Mouse (Mus musculus) intestine, postnatal 0 days (tissue): ENCODE measurements around the gene Asna1. TPM values are rescaled to one million over a fixed set of nuclear protein-coding genes. Genes with fewer than 3 reads are reported as not detected.

Experiments used
- ATAC-seq: fragments of 200-750 bp; cut with Nextera tagmentation; 2 replicates; pipeline ENCODE4 v1.8.0; 2017; ENCODE audit warnings: mild to moderate bottlenecking, moderate TSS enrichment, moderate library complexity
- H3K27ac ChIP-seq: fragments of 300-500 bp; sonication (generic); 2 replicates; pipeline ENCODE4 v1.5.1; 2014; ENCODE audit warnings: mild to moderate bottlenecking, low read depth, low read length, moderate library complexity
- H3K27me3 ChIP-seq: fragments of 300-500 bp; sonication (generic); replicated peaks from 2 replicates; pipeline ENCODE4 v1.6.1; 2014; ENCODE audit warnings: low read length, mixed read lengths; ENCODE audit not compliant: control insufficient read depth, insufficient read depth
- H3K36me3 ChIP-seq: fragments of 300-500 bp; sonication (generic); 2 replicates; pipeline ENCODE4 v1.6.1; 2014; ENCODE audit warnings: mild to moderate bottlenecking, moderate library complexity; ENCODE audit not compliant: control insufficient read depth, insufficient read depth
- H3K4me1 ChIP-seq: fragments of 300-500 bp; sonication (generic); replicated peaks from 2 replicates; pipeline ENCODE4 v1.6.1; 2014; ENCODE audit warnings: antibody characterized with exemption, low read length, mixed read lengths; ENCODE audit not compliant: control insufficient read depth, insufficient read depth
- H3K4me2 ChIP-seq: fragments of 300-500 bp; sonication (generic); replicated peaks from 2 replicates; pipeline ENCODE4 v1.6.1; 2014; ENCODE audit warnings: low read depth, mild to moderate bottlenecking, moderate library complexity
- H3K4me3 ChIP-seq: fragments of 300-500 bp; sonication (generic); 2 replicates; pipeline ENCODE4 v1.5.1; 2014; ENCODE audit warnings: low read depth, low read length
- H3K9ac ChIP-seq: fragments of 300-500 bp; sonication (generic); 2 replicates; pipeline ENCODE4 v1.6.1; 2014; ENCODE audit warnings: mild to moderate bottlenecking, low read depth, low read length
- H3K9me3 ChIP-seq: fragments of 300-500 bp; sonication (generic); 2 replicates; pipeline ENCODE4 v1.6.1; 2016; ENCODE audit warnings: mixed run types; ENCODE audit not compliant: control insufficient read depth
- CTCF ChIP-seq: sonication (generic); IDR thresholded peaks from 2 replicates; pipeline ENCODE4 v1.5.1; 2016; ENCODE audit warnings: low read depth, mild to moderate bottlenecking, control low read depth, antibody characterized with exemption, moderate library complexity
- WGBS: fragments of 180-500 bp; shearing (Covaris S2); extraction: QIAGEN DNeasy Blood & Tissue Kit; methylation state at CpG from one replicate; pipeline ENCODE4 v1.1.7; 2014; 5-methylcytosine and 5-hydroxymethylcytosine counted together
- polyA plus RNA-seq: library from polyadenylated mRNA; unstranded; fragments of >200 nt; fragmentation: Nextera tagmentation; extraction: Ambion mirVana; gene quantifications from 2 replicates; pipeline ENCODE4 v1.2.1, GENCODE M21; 2015

Gene Asna1
- polyA plus RNA-seq, 1 experiment from 2014 or later: 105 TPM

- WGBS: under 1% methylated on average over 68 of the region's 68 CpGs
- H3K4me1 ChIP-seq: 0 out of 2 replicates have a peak, but pooled peaks cover 2% of the 10 kb centered on the region
Observed at GRCm38 (mm10) chr8:85071514-85072281, 46.6 kb upstream of the Asna1 start, which contains the start of gene Dhps. TSS of gene Dhps (plus strand) at chr8:85071757.

GRCm38 (mm10) chr8:85071041-85071440, 46.0 kb upstream of the Asna1 start:
- ATAC-seq: no peak
- H3K36me3 ChIP-seq: peaks cover 44% of the 10 kb centered on the region
- 63% methylated on average over 5 of the region's 5 CpGs for WGBS

More at GRCm38 (mm10) chr8:85071514-85072281, 46.6 kb upstream of the Asna1 start, which contains the start of gene Dhps:
- H3K4me2 ChIP-seq: peak within 1 kb of the TSS; percentile 73
- no peaks in the 10 kb centered on the region for H3K9me3 ChIP-seq
- H3K36me3 ChIP-seq: peaks cover 44% of the 10 kb centered on the region
- H3K27me3 ChIP-seq: no peaks in the 10 kb centered on the region
- TF ChIP-seq CTCF: peak; percentile 40
- peak; percentile 87 for ATAC-seq
- H3K4me3 ChIP-seq: peak within 1 kb of the TSS; percentile 76
- peak within 1 kb of the TSS; percentile 95 for H3K27ac ChIP-seq
- peak within 1 kb of the TSS; percentile 84 for H3K9ac ChIP-seq

GRCm38 (mm10) chr8:85067982-85068381, 42.9 kb upstream of the Asna1 start, which contains the start of gene Gm5741:
TSS of gene Gm5741 (minus strand) at chr8:85067982.
- no peak for TF ChIP-seq CTCF
- Histone ChIP-seq H3K4me2 (no peak within 1 kb of the TSS), H3K9me3 (no peaks in the 10 kb centered on the region), H3K27ac (no peak within 1 kb of the TSS), H3K36me3 (peaks cover 23% of the 10 kb centered on the region; the same call in 1 of the 2 replicates), H3K4me3 (no peak within 1 kb of the TSS), H3K4me1 (0 out of 2 replicates have a peak, but pooled peaks cover 6% of the 10 kb centered on the region), H3K9ac (no peak within 1 kb of the TSS), H3K27me3 (no peaks in the 10 kb centered on the region)
- ATAC-seq: no peak

More at GRCm38 (mm10) chr8:85071041-85071440, 46.0 kb upstream of the Asna1 start:
- no peaks in the 10 kb centered on the region for H3K9me3 ChIP-seq
- peak overlapping the region; percentile 84; the same call in 1 of the 2 replicates for H3K9ac ChIP-seq
- peak overlapping the region; percentile 76 for H3K4me3 ChIP-seq
- 0 out of 2 replicates have a peak, but pooled peaks have one; percentile 29 for TF ChIP-seq CTCF
- H3K27ac ChIP-seq: peak overlapping the region; percentile 95; the same call in 1 of the 2 replicates
- 0 out of 2 replicates have a peak, but pooled peaks cover 2% of the 10 kb centered on the region for H3K4me1 ChIP-seq
- no peaks in the 10 kb centered on the region for H3K27me3 ChIP-seq
- peak overlapping the region; percentile 73 for H3K4me2 ChIP-seq

GRCm38 (mm10) chr8:85067155-85067554, 42.1 kb upstream of the Asna1 start:
- Histone ChIP-seq H3K9ac (no peak overlapping the region), H3K27me3 (no peaks in the 10 kb centered on the region), H3K27ac (no peak overlapping the region), H3K4me3 (no peak overlapping the region), H3K9me3 (no peaks in the 10 kb centered on the region), H3K4me2 (no peak overlapping the region), H3K36me3 (peaks cover 23% of the 10 kb centered on the region; the same call in 1 of the 2 replicates), H3K4me1 (0 out of 2 replicates have a peak, but pooled peaks cover 6% of the 10 kb centered on the region)
- no peak for ATAC-seq
- no peak for TF ChIP-seq CTCF
- 85% methylated on average over 2 of the region's 2 CpGs for WGBS

- peak; percentile 50 for ATAC-seq
- peak overlapping the region; percentile 78 for H3K27ac ChIP-seq
- 19% methylated on average over 2 of the region's 2 CpGs for WGBS
Observed at GRCm38 (mm10) chr8:85065213-85065612, 40.1 kb upstream of the Asna1 start.

GRCm38 (mm10) chr8:85062603-85063002, 37.5 kb upstream of the Asna1 start:
- Histone ChIP-seq H3K4me1 (0 out of 2 replicates have a peak, but pooled peaks cover 10% of the 10 kb centered on the region), H3K27me3 (no peaks in the 10 kb centered on the region), H3K9me3 (no peaks in the 10 kb centered on the region), H3K4me3 (no peak overlapping the region), H3K4me2 (no peak overlapping the region), H3K27ac (no peak overlapping the region), H3K9ac (no peak overlapping the region), H3K36me3 (peaks cover 19% of the 10 kb centered on the region; the same call in 1 of the 2 replicates)
- no peak for ATAC-seq
- WGBS: 96% methylated on average over 4 of the region's 4 CpGs
- TF ChIP-seq CTCF: no peak

More at GRCm38 (mm10) chr8:85065213-85065612, 40.1 kb upstream of the Asna1 start:
- H3K36me3 ChIP-seq: peaks cover 23% of the 10 kb centered on the region; the same call in 1 of the 2 replicates
- TF ChIP-seq CTCF: no peak
- no peak overlapping the region for H3K9ac ChIP-seq
- H3K27me3 ChIP-seq: no peaks in the 10 kb centered on the region
- H3K4me2 ChIP-seq: 0 out of 2 replicates have a peak overlapping the region, but pooled peaks have one; percentile 9
- 0 out of 2 replicates have a peak, but pooled peaks cover 10% of the 10 kb centered on the region for H3K4me1 ChIP-seq
- no peak overlapping the region for H3K4me3 ChIP-seq
- no peaks in the 10 kb centered on the region for H3K9me3 ChIP-seq
